Mouse (Mus musculus): ENCODE results near the gene Capn5. TPM values are rescaled to one million over a fixed set of nuclear protein-coding genes. Genes with fewer than 3 reads are reported as not detected.

Gene Capn5
- total RNA-seq, 2 experiments from 2014 or later, result 35.9 to 37.6 TPM

DNA sequence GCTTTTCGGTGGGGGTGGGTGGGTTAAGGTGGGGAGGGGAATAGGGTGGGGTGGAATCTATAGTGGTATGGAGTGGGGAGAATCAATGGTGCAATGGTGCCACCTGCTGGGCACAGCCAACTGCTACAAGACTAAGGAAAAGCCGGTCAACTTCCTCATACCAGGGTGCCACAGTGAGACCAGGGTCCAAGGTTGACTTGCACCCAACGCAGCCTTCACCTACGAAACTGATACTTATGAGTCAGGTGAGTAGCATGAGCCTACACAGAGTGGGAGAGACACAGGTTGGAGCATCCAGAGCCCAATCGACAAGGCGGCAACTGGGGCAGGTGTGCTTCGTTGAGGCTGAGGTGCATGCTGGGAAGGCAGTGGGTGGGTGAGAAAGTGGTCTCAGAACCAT is 57.7 kb downstream of the Capn5 start:
- intact Hi-C loops (cut with DNase I), result loop anchor here (1.0 to 2.0 kb wide), 2 partner anchors 49 to 372 kb away; no protein-coding TSS in a partner anchor
- DNase-seq (ENCODE audit: low spot score in 2 of 2), result peak; percentile 72 to 75

DNA sequence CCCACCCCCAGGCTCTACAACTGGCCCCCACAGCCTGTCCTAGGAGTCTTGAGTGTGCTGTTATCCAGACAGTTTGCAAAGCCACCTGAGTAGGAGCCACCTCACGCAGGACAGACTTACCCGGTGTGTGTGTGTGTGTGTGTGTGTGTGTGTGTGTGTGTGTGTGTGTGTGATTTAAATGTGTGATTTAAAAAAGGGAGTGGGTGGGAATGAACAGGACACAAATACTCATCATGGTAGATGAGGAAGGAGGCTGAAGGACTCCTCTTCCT is 58.2 kb downstream of the Capn5 start:
- DNase-seq (ENCODE audit: low spot score in 2 of 2), result no peak
- intact Hi-C loops (cut with DNase I), result loop anchor here (1.0 to 2.0 kb wide), 2 partner anchors 49 to 371 kb away; no protein-coding TSS in a partner anchor

DNA sequence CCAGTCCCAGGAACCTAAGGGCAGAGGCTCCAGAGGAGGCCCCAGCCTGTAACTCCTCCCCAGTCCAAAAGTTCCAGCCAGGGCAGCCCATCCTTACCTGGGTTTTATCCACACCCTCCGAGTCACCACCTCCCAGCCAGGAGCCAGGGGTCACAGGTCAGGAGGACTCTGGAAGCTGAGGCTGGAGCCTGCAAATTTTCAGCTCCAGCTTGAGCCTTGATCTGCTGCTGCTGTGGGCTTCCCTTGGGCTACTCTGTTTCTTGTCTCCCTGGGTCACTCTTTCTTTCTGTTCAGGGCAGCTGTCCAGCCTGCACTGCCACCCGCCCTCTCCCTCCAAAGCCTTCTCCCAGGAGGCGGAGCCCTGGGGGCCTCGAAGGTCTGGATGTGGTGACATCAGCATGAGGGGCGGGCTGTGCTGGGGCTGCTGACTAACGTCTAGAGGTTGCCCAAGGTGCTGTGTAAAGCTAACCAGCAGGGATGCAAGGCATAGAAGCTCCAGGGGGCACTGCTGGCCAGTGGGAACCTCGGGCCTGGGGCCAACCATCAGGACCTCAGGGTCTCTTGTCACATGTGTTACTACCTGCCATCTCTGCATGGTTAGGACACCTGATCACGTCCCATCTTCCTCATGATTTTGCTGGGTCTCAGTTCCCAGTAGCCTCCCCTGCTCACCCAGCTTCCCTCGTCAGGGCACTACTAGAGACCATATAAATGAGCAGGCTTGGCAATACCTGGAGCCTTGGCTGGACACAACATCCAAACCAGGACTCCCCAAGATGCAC is 58.7 kb downstream of the Capn5 start, which contains the start of gene Myo7a:
TSS of gene Myo7a (minus strand) at position 346 of the 782 bp plus-strand sequence.
- intact Hi-C loops (cut with DNase I), result no loop called here
- no peak for DNase-seq (ENCODE audit: low spot score in 2 of 2)

DNA sequence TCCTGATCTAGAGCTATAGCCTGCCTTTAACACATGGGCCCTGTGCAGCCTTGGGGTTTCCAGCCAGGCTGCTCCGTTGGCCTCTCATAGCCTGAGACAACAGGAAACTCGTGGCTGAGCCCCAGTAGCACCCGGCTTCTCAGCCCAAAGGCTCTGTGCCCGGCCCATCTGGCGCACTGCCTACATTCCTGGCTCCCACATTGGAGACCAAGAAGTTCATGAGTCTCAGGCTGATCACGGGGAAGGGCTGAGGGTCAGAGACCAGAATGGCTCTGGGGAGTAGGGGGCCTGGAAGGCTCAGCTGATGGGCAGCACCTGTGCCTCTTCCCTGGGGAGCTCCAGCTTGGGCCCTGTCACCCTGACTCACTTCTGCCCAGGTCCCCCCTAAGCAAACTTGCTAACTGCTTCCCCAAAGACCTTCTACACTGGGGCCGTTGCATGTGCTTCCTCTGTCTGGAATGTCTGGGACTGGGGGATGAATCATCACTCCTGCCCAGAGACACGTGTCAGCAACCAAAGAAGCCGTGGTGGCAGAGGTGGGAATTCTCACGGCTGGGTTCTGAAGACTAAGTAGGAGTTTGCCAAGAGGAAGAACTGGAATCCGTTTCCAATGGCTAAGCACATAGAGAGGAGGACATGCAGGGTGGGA is 60.9 kb downstream of the Capn5 start:
- DNase-seq (ENCODE audit: low spot score in 2 of 2), result no peak
- intact Hi-C loops (cut with DNase I), result no loop called here

DNA sequence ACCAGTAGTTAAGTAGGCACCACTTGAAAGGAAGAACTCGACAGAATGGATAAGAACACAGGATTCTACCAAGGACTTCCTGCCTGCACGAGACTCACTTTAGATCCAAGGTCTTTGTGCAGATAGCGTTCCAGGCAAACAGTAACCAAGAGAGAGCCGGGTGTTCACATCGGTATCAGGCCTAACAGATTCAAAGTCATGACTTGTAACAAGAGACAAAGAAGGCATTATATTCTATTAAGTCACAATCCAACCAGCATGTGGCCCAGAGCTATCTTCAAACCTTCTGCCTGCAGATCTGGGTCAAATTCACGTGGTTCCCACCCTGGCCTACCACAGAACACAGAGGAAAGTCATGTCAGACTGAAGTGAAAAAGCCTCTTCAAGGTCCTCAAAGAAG is 63.4 kb downstream of the Capn5 start:
- no peak for DNase-seq (ENCODE audit: low spot score in 2 of 2)
- intact Hi-C loops (cut with DNase I), result no loop called here

DNA sequence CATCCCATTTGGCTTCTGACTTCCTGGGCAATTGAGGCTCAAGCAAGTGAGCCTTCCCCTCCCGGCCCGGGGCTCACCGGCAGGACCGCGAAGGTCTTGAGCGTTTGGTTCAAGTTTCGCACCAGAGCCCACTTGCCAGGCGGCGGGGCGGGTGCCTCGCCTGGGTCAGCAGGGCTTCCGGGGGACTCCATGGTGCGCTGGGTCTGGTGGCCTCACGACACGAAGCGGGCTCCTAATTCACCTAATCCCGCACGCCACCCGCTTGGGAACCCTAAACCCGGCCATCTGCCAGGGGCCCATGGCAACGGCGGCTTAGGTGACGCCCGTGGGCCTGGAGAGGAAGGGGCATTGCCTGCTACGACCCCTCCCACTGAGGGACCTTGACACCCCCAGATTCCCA is 66.8 kb downstream of the Capn5 start:
- intact Hi-C loops (cut with DNase I), result no loop called here
- no peak for DNase-seq (ENCODE audit: low spot score in 2 of 2)

DNA sequence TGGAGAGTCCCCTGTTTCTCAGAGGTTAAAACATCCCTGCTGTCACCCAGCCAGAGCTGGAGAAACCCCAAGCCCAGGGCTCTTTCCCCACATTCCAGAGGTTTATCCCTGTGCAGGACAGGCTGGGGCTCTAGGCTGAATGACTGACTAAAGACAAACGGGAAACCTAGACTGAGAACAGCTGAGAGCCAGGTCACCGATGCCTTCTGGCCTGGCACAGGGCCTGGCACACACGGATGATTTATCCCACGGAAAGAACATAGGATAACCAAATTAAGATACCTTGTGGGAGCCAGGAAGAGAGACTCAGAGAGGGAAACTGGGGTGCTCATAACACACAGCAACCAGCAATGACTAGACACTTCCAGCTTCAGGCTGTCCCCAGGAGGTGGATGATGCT is 68.3 kb downstream of the Capn5 start:
- intact Hi-C loops (cut with DNase I), result no loop called here
- no peak for DNase-seq (ENCODE audit: low spot score in 2 of 2)

DNA sequence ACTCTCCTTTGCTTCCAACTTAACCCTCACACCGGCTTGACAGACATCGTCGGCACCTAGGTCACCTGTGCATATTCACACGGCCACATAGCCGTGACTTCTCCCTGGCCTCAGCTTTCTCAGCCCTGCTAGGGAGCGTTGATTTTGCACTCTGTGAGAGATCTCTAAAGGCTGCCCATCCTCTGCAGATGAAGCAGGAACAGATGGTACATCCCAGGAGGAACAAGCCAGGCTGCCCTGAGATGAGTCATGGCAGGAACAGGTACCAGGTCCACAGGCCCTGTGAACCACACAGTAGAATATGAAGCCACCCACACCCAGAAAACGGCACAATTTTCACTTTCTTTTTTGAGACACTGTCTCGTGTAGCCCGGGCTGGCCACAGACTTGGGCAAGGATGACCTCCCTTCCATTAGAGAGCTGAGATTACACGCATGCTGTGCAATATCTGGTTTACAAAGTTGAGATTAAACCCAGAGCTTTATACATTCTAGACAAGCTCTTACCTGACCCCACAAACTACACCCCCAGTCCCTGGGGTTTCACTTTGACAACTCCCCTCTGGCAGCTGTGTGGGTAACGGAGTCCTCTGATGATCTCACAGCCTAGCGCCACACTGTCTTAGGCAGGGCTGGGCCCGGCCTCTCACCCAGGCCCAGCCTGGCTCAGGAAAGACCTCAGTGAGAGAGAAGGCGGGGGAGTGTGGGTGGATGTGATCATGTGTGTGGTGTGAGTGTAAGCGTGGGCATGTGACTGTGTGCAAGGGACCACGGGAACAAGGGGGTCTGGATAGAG is 69.2 kb downstream of the Capn5 start:
- DNase-seq (ENCODE audit: low spot score in 2 of 2), result peak; percentile 22 to 37
- intact Hi-C loops (cut with DNase I), result no loop called here

DNA sequence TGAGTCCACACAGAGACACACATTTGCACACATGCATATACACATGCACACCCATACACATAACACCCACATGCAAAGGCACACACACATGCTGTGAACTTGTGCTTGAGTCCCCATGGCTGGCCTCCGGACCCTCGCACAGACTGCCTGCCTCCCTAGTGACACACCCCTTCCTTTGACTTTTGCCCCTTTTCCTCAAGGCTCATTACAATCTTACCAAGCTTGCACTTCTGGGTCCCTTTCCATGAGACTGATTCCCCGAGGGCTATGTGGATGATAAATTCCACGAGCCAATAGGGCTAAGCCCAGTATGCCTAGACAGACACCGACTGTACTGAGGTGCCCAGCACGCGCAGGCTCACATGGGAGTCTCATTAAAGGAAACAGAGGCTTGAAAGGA is 71.8 kb downstream of the Capn5 start:
- intact Hi-C loops (cut with DNase I), result no loop called here
- no peak for DNase-seq (ENCODE audit: low spot score in 2 of 2)

DNA sequence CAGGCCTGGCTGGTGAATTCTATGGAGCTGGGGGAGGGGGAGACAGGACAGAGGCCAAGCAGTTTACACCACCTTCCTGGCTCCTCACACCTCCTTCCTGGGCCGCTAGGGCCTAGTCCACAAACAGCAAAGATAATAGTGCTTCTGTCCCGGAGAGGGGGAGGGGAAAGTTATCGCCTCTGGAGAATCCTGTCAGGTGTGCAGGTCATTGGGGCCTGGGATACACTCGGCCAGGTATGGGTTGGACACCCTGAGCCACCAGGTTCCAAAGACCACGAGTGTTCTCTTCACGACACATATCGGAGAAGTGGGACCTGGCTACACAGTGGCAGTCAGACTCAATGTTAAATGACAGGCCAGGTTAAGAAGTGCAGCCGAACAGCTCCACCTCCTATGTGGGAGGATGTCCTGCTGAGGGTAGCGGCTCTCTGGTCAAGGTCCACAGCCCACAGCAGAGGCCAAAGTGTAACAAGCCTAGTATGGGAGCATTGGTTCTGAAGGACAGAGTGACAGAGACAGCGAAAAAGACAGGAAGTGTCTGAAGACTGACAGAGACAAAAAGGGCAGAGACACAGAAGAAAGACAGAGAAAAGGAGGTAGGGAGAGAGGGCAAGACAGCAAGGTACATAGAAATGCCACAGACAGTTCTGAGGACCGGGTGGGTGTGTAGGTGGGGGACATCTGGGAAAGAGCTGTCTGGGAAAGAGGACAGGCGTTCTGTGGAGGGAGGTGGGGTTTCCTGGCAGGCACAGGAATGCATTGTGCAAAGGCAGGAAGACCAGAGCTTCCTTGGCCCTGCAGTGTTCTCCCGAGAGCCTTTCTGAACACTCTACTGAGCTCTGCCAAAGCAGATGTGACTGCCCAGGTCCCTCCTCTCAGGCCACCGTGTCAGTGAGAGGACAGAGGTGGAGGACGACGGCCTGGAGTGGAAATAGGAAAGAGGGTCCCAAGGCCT is 73.3 kb downstream of the Capn5 start:
- no peak for DNase-seq (ENCODE audit: low spot score in 2 of 2)
- intact Hi-C loops (cut with DNase I), result no loop called here

DNA sequence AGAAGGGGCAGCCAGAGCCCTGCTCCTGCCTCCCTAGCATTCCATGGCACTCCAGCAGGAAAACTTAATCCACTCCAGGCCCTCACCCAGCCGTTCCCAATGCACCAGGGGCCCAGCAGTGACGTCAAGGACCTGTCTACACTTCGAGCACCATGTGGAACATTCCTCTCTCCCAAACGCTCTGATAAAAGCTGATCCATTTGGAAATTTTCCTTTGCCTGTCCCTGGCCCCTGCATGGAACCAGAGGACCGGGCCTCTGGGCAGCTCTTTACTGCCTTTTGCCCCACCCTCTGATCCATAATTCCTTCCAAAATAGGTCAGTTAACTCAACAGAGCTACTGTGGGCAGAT is 74.2 kb downstream of the Capn5 start:
- intact Hi-C loops (cut with DNase I), result no loop called here
- DNase-seq (ENCODE audit: low spot score in 2 of 2), result no peak

DNA sequence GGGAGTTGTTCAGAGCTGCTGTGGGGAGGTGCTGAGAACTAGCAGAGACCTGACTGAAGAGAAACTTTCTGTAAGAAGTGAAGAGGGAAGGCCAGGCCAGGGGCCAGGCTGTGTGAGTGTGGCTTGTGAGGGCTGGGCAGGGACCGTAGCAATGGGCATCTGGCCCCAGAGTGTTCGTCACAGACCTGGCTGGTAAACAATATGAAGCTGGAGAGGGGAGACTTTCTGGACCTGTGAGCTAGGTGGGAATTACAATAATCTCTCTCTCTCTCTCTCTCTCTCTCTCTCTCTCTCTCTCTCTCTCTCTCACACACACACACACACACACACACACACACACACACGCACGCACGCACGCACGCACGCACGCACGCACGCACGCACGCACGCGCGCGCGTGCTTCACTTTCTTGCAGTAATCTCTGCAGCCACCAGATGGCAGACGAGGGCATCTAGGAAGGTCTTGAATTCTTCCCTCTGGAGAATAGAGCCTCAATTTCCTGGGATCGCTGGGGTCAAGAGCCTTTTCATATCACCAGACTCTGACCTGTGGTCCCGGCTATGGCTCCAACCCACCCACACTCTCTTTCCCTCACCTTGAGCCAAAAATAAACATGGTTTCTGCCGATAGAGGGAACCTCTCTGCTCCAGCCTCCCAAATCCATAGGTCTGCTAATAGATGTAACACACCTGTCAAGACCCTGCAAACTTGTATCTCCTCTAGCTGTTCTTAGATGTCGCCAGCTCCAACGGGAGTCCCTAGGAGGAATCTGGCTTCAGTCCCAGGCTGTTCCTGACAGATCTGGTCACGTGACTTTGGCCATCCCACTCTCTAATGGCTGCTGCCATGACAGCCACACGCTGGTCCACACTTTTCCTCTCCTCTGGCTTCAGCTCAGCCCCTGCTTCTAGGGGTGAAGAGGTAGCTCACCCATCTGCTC is 74.8 kb downstream of the Capn5 start:
- intact Hi-C loops (cut with DNase I), result no loop called here
- peak; percentile 79 to 82 for DNase-seq (ENCODE audit: low spot score in 2 of 2)

DNA sequence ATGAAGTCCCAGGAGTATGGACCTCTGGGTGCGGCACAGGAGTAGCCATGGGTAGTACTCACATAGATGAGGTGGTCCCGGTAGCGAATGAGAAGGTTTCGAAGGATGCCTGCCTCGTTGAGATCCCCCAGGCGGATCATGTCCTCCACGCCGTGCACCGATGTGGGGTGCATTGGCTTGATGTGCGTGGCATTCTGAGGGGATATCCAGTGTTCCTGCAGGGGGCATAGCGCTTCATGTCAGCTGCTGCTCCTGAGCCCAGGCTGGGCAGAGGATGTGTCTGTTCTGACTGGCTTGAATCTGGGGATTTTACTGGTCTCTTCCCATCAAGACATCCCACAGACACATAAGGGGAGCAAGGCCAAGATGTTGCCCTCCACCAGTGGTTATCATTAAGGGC is 75.6 kb downstream of the Capn5 start:
- DNase-seq (ENCODE audit: low spot score in 2 of 2), result no peak
- intact Hi-C loops (cut with DNase I), result no loop called here

DNA sequence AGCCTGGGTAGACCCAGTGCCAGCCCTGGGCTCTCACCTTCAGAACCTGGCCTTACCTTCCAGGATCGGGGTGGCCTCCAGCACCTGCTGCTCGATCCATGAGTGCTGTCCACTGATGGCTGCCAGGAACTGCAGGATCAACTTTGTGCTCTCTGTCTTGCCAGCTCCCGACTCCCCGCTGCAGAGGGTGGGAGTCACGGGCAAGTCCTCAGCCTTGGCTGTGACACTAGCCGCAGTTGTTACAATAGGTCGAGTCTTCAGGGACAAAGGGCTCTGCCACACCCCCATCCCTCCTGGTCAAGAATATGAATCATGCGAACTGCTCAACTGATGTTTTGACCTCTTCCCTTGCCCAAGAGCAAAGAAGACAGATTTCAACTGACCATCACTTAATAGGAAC is 80.5 kb downstream of the Capn5 start:
- intact Hi-C loops (cut with DNase I), result loop anchor here (10.0 kb wide), 1 partner anchor 353 kb away; no protein-coding TSS in a partner anchor
- no peak for DNase-seq (ENCODE audit: low spot score in 2 of 2)

DNA sequence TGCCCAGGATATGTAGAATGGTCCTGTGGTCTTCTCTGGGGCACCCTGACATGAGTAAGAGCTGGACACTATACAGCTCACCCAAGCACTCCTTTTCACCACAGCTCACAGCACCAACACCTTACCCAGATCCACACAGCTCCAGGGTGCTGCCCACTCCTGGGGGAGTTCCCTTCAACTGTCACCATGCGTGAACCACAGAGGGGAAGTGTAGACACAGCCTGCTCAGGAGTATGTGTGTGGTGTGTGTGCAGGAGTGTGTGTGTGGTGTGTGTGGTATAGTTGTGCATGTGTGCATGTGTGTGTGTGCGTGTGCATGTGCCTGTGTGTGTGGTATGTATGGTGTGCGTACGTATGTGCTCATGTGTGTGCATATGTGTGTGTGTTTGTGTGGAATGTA is 82.2 kb downstream of the Capn5 start:
- DNase-seq (ENCODE audit: low spot score in 2 of 2), result no peak
- intact Hi-C loops (cut with DNase I), result loop anchor here (10.0 kb wide), 1 partner anchor 351 kb away; no protein-coding TSS in a partner anchor

DNA sequence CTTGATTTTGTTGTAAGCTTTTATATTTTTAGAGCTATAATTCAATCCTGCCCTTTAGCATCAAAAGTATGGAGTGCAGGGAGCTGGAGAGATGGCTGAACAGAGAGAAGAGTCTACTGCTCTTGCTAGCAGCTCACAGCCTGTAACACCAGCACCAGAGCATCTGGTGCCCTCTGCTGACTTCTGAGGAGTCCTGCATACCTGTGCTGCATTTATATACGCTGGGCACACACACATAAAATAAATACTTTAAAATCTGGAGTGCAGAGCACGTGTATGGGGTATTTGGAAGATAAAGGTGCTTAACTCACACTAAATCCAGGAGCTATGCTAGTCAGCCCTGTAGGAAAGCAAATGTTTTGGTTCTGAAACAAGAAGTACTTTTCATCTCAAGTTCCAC is 91.7 kb downstream of the Capn5 start:
- no peak for DNase-seq (ENCODE audit: low spot score in 2 of 2)
- intact Hi-C loops (cut with DNase I), result no loop called here

DNA sequence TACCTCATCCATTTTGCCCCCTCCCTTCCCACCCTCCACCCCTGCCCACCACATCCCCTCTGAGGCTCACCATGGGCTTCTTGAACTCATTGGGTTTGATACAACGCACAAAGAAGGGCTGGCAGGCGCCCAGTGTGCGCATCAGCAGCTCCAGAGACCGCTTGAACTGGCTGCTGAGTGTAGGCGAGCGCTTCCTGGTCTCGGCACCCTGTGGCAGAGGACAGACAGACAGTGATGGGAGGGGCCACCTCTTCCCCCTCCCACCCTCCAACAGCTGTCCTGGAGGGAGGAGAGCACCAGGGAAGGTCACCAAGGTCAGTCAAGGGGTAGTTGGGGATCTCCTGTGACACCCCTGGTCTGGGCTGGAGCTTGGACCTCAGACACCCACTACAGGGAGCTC is 92.8 kb downstream of the Capn5 start:
- intact Hi-C loops (cut with DNase I), result no loop called here
- DNase-seq (ENCODE audit: low spot score in 2 of 2), result no peak

DNA sequence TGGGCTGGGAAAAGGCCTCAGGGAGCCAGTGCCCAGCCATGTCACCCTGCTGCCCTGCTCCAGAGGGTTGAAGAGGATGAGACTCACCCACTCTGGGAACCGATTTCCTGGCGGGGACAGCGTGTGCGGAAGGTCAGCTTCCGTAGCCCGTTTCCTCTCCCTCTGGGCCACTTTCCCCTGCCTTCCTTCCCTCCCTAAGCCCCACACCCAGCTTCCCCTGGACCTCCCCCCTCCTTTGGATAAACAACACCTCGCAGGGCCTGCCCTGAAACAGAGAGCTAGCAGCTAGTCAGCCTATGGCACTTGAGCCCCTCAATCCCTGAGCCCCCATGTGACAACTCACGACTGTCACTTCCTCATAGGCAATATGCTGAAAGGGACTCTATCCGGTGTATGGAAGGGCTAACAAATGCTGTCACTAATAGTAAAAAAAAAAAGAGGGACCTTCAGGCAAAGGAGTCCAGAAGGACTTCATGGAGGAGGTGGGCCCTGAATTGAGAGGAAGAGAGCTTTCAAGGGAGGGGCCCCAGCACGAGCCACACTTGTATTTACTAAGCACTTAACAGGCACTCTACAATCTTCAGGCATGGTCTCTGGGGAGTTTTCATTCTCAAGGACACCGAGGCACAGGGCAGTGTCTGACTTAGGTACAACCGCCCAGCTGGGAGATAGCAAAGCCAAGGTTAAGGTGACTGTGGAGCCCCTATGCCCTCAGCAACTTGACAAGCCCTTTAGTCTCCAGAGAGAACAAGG is 93.4 kb downstream of the Capn5 start:
- intact Hi-C loops (cut with DNase I), result no loop called here
- no peak for DNase-seq (ENCODE audit: low spot score in 2 of 2)

All from left cerebral cortex, postnatal 36 days (tissue).